In the genomic region with DNA sequence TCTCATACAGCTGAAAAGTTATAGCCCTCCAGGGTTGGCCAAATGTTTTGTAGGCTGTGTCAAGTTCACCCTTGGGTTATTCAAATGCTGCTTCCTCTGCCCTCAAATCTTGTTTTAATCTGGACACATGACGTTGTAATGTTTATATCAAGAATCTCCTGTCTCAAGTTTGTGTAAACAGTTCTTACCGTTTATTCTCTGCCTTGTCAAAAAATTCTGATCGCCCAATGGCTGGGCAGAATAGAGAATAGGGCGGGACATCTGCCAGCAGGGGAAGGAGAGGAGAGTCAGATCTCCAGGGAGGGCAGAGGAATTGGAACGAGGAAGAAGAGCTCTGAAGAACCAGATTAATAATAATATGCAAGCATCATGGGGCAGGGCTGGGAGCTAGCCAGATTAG, we compare ENCODE assay signal across 13 mouse cellular contexts.
A peak's percentile ranks its signal among the peaks of the same experiment; 100 is the strongest.
DNase-seq lines count a peak whose midpoint lies in the region.
"Had no signal": no experiment of that assay in that cellular context is flagged by ENCODE, and none has a peak within 500 bp of the region (broad histone marks: within the 10 kb centered on the region; RNA-seq: fewer than 3 reads in every experiment).

No protein-coding gene starts in this region.

- intact Hi-C loops in heart, postnatal 14 days (cut with DNase I) = no loop called here

- DNase-seq in adrenal gland, postnatal 14 days = peak; percentile 48
- no peak for DNase-seq in adrenal gland, postnatal 36 days
- DNase-seq in urinary bladder, postnatal 14 days (ENCODE audit: low spot score) = peak; percentile 41
- DNase-seq in urinary bladder, postnatal 4 days (ENCODE audit: low spot score in 2 of 2) = no peak
- peak; percentile 81 for DNase-seq in lung, postnatal 25 days (ENCODE audit: low spot score)
- DNase-seq in heart, postnatal 14 days = no peak
- DNase-seq in cerebellum, adult 8-10 months = no peak
- DNase-seq: forebrain, postnatal 0 days; gastrocnemius, postnatal 14 days; heart, postnatal 36 days; kidney, adult 9 months; kidney, postnatal 10 days; right cerebral cortex, postnatal 25 days had no signal

Comparison
In these comparisons a context has a peak if more than half of its experiments do, and no peak if none do; other contexts are left out.
1. DNase-seq: peak in adrenal gland, postnatal 14 days (single experiment), urinary bladder, postnatal 14 days (single experiment) and lung, postnatal 25 days (single experiment); none in adrenal gland, postnatal 36 days (0 of 2), urinary bladder, postnatal 4 days (0 of 2), heart, postnatal 14 days (0 of 2) and cerebellum, adult 8-10 months (single experiment).